Mouse (Mus musculus): Measurements from ENCODE around the gene Pkm.

The Pkm gene

DNA sequence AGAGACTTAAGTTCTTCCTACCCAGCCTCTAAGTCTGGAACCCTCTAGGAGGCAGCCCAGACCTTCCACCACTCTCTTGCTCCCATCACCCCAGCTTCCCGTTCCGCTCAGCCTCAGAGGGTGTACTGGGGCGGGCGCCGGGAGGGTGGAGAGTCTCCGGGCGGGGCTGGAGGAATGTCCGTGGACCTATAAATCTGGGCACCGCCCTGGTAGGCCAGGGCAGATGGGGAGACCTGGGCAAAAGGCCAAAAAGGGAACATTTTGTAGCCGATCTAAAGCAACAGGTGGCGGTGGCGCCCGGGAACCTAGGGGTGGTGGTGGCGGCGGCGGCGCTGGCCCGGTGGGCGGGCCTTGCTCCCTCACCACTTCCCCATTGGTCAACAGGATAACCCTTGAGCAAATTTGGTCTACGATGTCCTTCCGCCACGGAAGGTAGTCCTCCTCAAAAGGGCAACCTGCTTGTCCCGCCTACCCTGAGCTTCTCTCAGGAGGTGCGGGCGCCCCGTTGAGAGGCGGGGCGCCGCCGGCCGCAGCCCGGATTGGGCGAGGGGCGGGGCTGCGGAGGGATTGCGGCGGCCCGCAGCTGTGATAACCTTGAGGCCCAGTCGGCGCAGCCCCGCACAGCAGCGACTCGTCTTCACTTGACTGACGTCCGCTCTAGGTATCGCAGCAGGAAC is at the start of gene Pkm:
Pkm (plus strand) TSS at position 411 of the 677 bp plus-strand sequence.
- peak; percentile 94 to 96 for DNase-seq (ENCODE audit: low spot score in 2 of 2)

DNA sequence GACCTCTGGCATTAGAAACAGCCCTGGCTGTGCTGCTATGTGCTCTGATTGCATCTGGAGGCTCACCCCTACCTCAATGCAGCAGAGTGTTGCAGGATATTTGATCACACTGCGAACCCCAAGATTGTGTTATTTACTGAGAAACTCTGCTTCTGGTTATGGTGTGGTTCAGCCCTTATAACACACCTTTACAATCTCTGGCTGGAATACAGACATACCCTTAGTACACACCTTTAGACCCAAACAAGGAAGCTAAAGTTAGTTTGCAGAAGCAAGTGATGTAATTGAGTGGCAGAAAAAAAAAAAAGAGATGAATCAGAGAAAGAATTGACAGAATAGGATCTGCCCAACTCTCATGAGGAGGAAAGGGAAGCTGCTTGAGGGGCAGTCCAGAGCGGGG is 45.2 kb upstream of the Pkm start:
- DNase-seq (ENCODE audit: low spot score in 2 of 2), result no peak

GRCm38 (mm10) chr9:59615797-59616196 is 40.4 kb upstream of the Pkm start:
- no peak for DNase-seq (ENCODE audit: low spot score in 2 of 2)

GRCm38 (mm10) chr9:59616622-59617306 is 39.4 kb upstream of the Pkm start, which contains the start of gene Parp6:
TSS of gene Parp6 (plus strand) at chr9:59617284.
- peak; percentile 94 to 100 for DNase-seq (ENCODE audit: low spot score in 2 of 2)

- DNase-seq (ENCODE audit: low spot score in 2 of 2), result peak in 1 of 2 experiments; percentile 8
Observed at GRCm38 (mm10) chr9:59617307-59617973, 38.7 kb upstream of the Pkm start.

GRCm38 (mm10) chr9:59638372-59638771 is 17.8 kb upstream of the Pkm start:
- no peak for DNase-seq (ENCODE audit: low spot score in 2 of 2)

DNA sequence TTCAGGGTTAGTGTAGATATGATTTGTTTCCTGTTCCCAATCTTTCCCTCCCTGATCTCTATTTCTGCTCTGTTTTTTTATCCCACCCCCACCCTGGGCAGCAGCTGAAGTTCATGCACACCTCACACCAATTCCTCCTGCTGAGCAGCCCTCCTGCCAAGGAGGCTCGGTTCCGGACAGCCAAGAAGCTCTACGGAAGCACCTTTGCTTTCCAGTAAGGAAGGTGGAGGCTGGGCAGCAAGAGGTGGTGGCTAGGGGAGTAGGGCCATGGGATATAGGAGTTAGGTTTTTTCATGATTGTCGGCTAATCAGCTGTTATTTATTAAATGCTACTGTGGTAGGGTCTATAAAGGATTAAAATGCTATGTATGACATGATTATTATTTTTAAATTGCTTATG is 16.2 kb upstream of the Pkm start:
- DNase-seq (ENCODE audit: low spot score in 2 of 2), result no peak

DNA sequence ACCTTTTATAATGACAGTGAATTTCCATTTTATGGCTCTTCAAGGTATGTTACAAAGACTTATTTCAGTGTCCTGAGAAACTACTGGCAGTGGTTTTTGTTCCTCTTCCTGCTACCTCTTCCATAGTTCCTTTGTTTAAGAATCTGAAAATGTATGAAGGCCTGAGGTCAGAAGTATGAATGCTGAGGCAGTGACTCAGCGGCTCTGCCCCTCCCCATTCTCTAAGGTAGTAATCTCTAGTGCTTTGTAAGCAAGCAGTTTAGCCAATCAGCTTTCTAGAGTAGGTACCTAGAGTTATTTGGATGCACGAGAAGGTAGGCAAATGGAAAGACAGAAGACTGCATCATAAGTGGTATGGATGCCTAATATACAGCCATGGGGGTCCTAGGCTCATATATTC is 14.8 kb upstream of the Pkm start:
- no peak for DNase-seq (ENCODE audit: low spot score in 2 of 2)

DNA sequence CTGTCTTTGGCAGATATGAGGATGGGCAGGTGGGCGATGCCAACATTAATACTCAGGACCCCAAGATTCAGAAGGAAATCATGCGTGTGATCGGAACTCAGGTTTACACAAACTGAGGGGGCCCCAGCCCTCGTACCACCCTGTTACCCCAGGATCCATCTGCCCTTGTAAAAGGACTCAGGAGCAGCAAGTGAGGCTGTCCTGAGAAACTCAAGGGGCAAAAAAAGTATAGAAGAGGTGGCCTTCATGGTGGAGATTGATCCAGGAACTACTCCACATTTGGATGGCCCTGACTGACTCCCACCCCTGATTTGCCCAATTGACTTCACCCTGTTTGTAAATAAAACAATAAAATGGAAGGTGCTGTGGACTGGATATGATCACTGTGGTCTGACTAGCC is 6.3 kb upstream of the Pkm start:
- no peak for DNase-seq (ENCODE audit: low spot score in 2 of 2)

DNA sequence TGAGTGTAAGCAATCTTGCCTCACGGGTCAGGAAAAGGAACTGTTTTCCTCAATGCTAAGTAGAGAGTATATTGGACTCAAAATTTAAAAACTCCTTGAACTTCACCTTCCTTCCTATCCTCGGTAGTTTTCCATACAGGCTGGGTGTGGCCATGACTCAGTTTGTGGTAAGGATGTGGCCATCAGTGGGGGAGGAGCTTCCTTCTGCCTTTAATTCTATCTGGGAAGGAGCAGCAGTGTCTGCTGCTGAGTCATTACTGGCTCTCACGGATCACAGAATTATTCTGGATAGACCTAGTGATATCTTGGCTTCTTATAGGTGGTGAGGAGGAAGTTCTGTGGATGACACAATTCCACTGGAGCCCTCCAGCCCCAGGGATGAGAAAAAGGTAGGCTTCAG is 2.8 kb upstream of the Pkm start:
- peak in 1 of 2 experiments; percentile 63 for DNase-seq (ENCODE audit: low spot score in 2 of 2)

DNA sequence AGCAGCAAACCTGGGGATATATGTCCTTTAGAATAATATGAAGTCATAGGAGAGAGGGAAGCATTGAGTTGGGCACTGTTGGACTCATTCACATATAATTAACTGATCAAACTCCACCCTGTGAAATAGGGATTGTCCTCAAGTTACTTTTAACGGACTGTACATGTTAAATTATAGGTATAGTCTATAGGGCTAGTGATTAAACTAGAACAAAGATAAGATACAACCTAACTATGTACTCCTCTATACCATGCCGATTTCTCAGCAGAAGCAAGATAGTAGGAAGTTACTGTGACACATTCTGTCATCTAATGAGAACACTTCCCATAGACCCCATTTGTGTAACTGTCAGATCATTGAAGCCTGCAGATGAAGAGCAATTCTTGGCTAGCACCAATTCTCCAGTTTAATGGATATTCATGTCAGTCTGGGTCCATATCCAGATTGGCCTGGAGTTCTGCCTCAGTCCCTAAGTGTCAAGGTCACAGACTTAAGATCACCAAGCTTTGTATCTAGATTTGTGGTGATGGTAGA is 1.7 kb upstream of the Pkm start:
- no peak for DNase-seq (ENCODE audit: low spot score in 2 of 2)

DNA sequence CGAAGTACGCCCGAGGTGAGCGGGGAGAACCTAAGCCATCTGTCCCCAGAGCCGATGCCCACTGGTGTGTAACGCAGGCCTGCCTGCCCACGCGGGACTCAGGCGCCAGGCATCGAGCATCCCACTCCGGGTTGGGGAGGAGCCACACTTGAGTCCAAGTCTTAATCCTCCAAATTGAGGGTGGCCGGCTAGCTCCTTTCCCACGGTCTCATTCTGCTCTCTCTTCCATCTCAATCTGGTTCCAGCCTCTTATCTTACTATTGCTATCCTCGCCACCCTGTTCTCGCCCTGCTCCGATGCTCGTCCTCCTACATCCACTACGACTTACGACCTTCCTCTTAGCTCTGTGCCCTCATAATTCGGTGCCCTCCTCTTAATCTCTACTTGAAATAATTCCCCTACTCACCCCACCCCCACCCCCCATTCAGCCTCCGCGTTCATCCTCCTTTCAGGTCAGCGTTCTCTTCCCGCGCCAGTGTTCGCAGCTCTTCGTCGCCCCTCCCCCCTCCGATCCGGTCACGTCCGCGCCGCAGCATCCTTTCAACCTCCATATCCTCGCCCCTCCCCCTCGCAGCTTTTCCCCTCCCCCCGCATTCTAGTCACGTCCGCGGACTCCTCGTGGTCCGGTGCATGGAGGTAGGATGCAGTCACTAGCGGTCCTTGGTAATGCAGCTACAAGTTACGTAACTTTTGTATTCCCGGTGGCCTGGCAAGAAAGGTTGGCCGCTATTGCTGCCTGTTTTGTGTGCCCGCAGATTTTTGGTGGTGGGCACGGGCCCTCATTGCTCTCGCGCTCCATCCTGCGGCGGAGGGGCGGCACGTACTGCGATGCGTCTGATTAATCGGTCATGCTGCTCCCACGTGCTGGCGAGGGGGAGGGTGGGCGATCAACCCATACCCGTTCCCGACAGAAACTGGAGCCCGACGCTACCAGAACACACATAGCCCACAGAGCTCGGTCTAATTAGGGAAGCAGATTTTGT is 758 bp downstream of the Pkm start:
- DNase-seq (ENCODE audit: low spot score in 2 of 2), result peak; percentile 52 to 54

DNA sequence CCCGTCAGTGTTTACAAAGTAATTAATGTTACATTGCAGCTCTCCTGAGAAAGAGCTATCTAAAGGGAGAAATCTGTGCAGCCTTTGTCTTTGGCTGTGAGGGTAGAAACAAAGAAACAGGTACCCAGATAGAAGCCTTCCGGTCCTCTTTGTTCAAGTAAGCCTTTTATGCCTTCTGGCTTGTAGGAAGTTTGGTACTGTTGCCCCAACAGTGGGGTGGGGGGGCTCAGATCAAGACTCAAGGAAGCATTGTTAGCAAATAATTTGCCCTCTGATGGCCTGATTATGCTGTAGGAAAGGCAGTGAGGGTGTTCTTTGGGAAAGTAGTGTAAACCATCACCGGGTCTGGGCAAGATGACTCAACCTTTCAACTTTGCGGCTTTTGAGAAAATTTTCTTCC is 2.0 kb downstream of the Pkm start:
- no peak for DNase-seq (ENCODE audit: low spot score in 2 of 2)

DNA sequence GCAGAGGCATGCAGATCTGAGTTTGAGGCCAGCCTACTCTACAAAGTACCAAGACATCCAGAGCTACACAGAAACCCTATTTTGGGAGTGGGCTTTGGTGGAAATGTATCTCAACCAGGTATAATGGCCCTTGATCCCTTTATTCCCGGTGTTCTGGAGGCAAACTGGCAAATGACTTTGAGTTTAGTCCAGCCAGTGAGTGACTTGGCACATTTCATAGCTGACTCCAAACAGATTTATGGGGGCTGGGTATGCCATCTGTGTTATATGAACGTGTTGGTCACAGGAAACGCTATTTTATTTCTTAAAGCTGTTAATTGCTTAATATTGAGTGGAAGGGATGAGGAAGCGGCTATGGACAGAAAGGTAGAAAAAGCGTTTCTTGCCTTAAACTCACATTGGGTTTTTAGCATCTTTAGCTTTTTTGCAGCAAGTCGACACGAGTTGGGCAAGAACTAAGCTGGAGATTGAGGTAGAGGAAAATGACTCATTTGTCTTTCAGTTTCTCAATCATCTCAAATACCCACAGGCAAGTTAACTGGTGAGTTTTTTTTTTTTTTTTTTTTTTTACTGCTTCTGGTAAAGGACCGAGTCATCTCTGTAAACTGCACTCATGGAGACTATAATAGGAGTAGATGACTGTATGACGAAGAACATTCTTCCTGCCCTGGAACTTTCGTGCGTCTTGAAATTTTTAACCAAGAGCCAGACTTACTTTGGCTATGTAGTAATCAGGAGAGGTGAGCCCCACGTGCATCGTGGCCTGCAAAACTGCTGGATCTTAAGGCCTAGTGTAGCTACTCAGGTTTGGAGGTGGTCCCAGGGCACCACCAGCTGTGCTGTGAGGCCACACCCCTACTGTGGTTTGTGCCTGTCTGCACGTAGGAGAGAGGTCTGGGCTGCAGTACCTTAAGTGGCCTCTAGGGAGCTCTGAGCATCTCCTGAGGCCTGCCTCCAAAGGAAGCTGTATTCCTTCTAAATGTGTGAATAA is 3.2 kb downstream of the Pkm start:
- peak; percentile 42 to 53 for DNase-seq (ENCODE audit: low spot score in 2 of 2)

- DNase-seq (ENCODE audit: low spot score in 2 of 2), result no peak
Observed at GRCm38 (mm10) chr9:59660421-59660820, 4.3 kb downstream of the Pkm start.

GRCm38 (mm10) chr9:59661298-59661975 is 5.3 kb downstream of the Pkm start:
- DNase-seq (ENCODE audit: low spot score in 2 of 2), result no peak

GRCm38 (mm10) chr9:59663226-59663625 is 7.1 kb downstream of the Pkm start:
- no peak for DNase-seq (ENCODE audit: low spot score in 2 of 2)

DNA sequence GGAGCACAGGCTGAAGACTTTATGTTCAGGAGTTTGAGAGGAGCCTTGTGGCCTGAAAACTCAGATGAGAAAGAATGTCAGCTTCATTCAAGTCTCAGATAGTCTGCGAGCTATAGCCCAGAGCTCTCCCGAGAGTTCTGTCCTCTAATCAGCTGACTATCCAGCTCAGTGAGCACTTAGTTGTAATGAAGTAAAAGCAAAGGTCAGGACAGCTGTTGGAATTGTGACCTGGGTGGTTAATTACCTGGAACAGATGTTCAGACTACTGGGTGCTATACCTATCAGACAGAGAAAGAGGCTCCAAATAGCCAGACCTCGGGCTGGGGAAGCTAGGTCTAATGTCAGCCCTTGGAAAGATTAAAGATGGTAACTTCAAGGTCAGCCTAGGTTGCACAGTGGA is 7.8 kb downstream of the Pkm start:
- no peak for DNase-seq (ENCODE audit: low spot score in 2 of 2)

- no peak for DNase-seq (ENCODE audit: low spot score in 2 of 2)
Observed at GRCm38 (mm10) chr9:59664664-59665256, 8.6 kb downstream of the Pkm start.

Data from urinary bladder, adult 18-20 months (tissue).